In genomic region chr3:158035866-158036265, GRCm38 (mm10) we compare ENCODE assay signal across 8 mouse cellular contexts. TPM values are rescaled to one million over a fixed set of nuclear protein-coding genes. Genes with fewer than 3 reads are reported as not detected.
DNase-seq lines count a peak whose midpoint lies in the region; ATAC-seq and TF ChIP-seq lines count a peak whose summit lies in the region.

No protein-coding gene starts in this region.

- under 1% methylated on average over 11 of the region's 11 CpGs for WGBS in embryonic facial prominence, embryonic 14.5 days
- 2% methylated on average over 11 of the region's 11 CpGs for WGBS in limb, embryonic 11.5 days
- WGBS in olfactory bulb, adult 2 months: 2% methylated on average over 11 of the region's 11 CpGs

- peak overlapping the region; percentile 88 for H3ac ChIP-seq in C2C12 (ENCODE audit: control insufficient read depth, insufficient read length, low read depth)

- H3K27ac ChIP-seq in embryonic facial prominence, embryonic 14.5 days (replicated peaks; ENCODE audit: low read depth, low read length): peak overlapping the region; percentile 87
- peak overlapping the region; percentile 9; the same call in 1 of the 2 replicates for H3K27ac ChIP-seq in limb, embryonic 11.5 days (replicated peaks; ENCODE audit: low read depth, low read length)
- peak overlapping the region; percentile 81 for H3K27ac ChIP-seq in olfactory bulb, adult 2 months (ENCODE audit: insufficient read depth, low read depth, low read length)

- DNase-seq in gastrocnemius, adult 18-20 months (ENCODE audit: low spot score): peak; percentile 1
- no peak for DNase-seq in gastrocnemius, postnatal 25 days
- DNase-seq in embryonic facial prominence, embryonic 14.5 days (ENCODE audit: low spot score): no peak
- no peak for DNase-seq in limb, embryonic 11.5 days (ENCODE audit: low spot score)
- DNase-seq in left cerebral cortex, adult 11 months (ENCODE audit: low spot score): no peak
- no peak for DNase-seq in gastrocnemius, adult 8-10 months (ENCODE audit: low spot score in 2 of 2)

- peaks cover 20% of the 10 kb centered on the region for H3K4me1 ChIP-seq in embryonic facial prominence, embryonic 14.5 days (ENCODE audit: control insufficient read depth, insufficient read depth, low read length)
- peaks cover 15% of the 10 kb centered on the region; the same call in 1 of the 2 replicates for H3K4me1 ChIP-seq in limb, embryonic 11.5 days (ENCODE audit: control insufficient read depth, insufficient read depth, low read length)
- H3K4me1 ChIP-seq in olfactory bulb, adult 2 months (ENCODE audit: control insufficient read depth, insufficient read depth, low read length): no peaks in the 10 kb centered on the region

- H3K79me3 ChIP-seq in C2C12 (ENCODE audit: low read depth): peaks cover 92% of the 10 kb centered on the region

- H3K79me2 ChIP-seq in C2C12 (ENCODE audit: control insufficient read depth, insufficient read depth): peaks cover 100% of the 10 kb centered on the region

- peak overlapping the region; percentile 93 for H3K9ac ChIP-seq in embryonic facial prominence, embryonic 14.5 days (ENCODE audit: low read depth, low read length)
- peak overlapping the region; percentile 81 for H3K9ac ChIP-seq in limb, embryonic 11.5 days (ENCODE audit: low read length)

- peaks cover 10% of the 10 kb centered on the region for H3K36me3 ChIP-seq in C2C12 (ENCODE audit: control insufficient read depth, insufficient read depth)
- no peaks in the 10 kb centered on the region for H3K36me3 ChIP-seq in embryonic facial prominence, embryonic 14.5 days (ENCODE audit: control insufficient read depth, insufficient read depth, low read length)
- no peaks in the 10 kb centered on the region for H3K36me3 ChIP-seq in limb, embryonic 11.5 days (ENCODE audit: control insufficient read depth, insufficient read depth, low read length)

- no peak for TF ChIP-seq CTCF in C2C12 (IDR thresholded peaks at IDR 0.05; ENCODE audit: control insufficient read depth, insufficient read depth, insufficient read length)
- no peak for TF ChIP-seq CTCF in olfactory bulb, adult 2 months (IDR thresholded peaks at IDR 0.05; ENCODE audit: insufficient read depth, low read depth, low read length)

- no peak for TF ChIP-seq POLR2A in olfactory bulb, adult 2 months (IDR thresholded peaks at IDR 0.05; ENCODE audit: insufficient read depth, low read depth, low read length)

- H3K4me2 ChIP-seq in embryonic facial prominence, embryonic 14.5 days (ENCODE audit: low read depth, low read length): peak overlapping the region; percentile 77
- H3K4me2 ChIP-seq in limb, embryonic 11.5 days (ENCODE audit: low read depth, severe bottlenecking): peak overlapping the region; percentile 60

- no peaks in the 10 kb centered on the region for H3K9me3 ChIP-seq in embryonic facial prominence, embryonic 14.5 days (ENCODE audit: control insufficient read depth, low read length)
- no peaks in the 10 kb centered on the region for H3K9me3 ChIP-seq in limb, embryonic 11.5 days (ENCODE audit: control insufficient read depth, low read length)

- ATAC-seq in embryonic facial prominence, embryonic 14.5 days (ENCODE audit: low read depth): no peak; the same call in 1 of the 2 replicates
- ATAC-seq in limb, embryonic 11.5 days (ENCODE audit: insufficient number of reproducible peaks, low FRiP score, low TSS enrichment, low read depth): no peak

- peak overlapping the region; percentile 86 for H3K4me3 ChIP-seq in C2C12 (ENCODE audit: insufficient read depth, poor library complexity, severe bottlenecking)
- H3K4me3 ChIP-seq in embryonic facial prominence, embryonic 14.5 days (ENCODE audit: low read depth, low read length): peak overlapping the region; percentile 91
- H3K4me3 ChIP-seq in limb, embryonic 11.5 days (ENCODE audit: low read depth, low read length): peak overlapping the region; percentile 72
- H3K4me3 ChIP-seq in olfactory bulb, adult 2 months (ENCODE audit: insufficient read depth, low read depth, low read length): peak overlapping the region; percentile 95

- H3K27me3 ChIP-seq in C2C12 (ENCODE audit: control insufficient read depth, insufficient read depth, insufficient read length): no peaks in the 10 kb centered on the region
- no peaks in the 10 kb centered on the region for H3K27me3 ChIP-seq in embryonic facial prominence, embryonic 14.5 days (replicated peaks; ENCODE audit: control insufficient read depth, insufficient read depth, low read length)
- H3K27me3 ChIP-seq in limb, embryonic 11.5 days (ENCODE audit: control insufficient read depth, insufficient read depth, low read length): no peaks in the 10 kb centered on the region

TF ChIP-seq in C2C12, 6 proteins besides CTCF, POLR2A, EP300 and RAD21:
- TF ChIP-seq CEBPB (IDR thresholded peaks at IDR 0.05; ENCODE audit: low read depth) (no peak), USF1 (IDR thresholded peaks at IDR 0.05; ENCODE audit: low read depth) (no peak), MYOD1 (IDR thresholded peaks at IDR 0.05; ENCODE audit: control insufficient read depth, insufficient read length, low read depth) (no peak), FOSL1 (IDR thresholded peaks at IDR 0.05; ENCODE audit: insufficient read depth, low read length, poor library complexity, severe bottlenecking) (no peak), MYOG (IDR thresholded peaks at IDR 0.05; ENCODE audit: control insufficient read depth, extremely low read depth, insufficient read length) (no peak), MAX (IDR thresholded peaks at IDR 0.05) (no peak)

RNA-seq across cellular contexts. Expression of gene Srsf11, which starts 0.6 kb away (rescaled TPM):
- 10 to 100 TPM; 34.1 to 41.4 TPM for total RNA-seq in gastrocnemius, adult 18-20 months (2021)
- total RNA-seq in gastrocnemius, postnatal 25 days (2021): 10 to 100 TPM; 42.1 to 46.4 TPM
- polyA plus RNA-seq in C2C12 (2012; fragmentation: generic; extraction: Trizol): 50.8 TPM
- polyA plus RNA-seq in embryonic facial prominence, embryonic 14.5 days (2014; fragmentation: Nextera tagmentation; extraction: Ambion mirVana): 267 and 271 TPM in 2 replicates
- polyA plus RNA-seq in limb, embryonic 11.5 days (2014; fragmentation: Nextera tagmentation; extraction: Ambion mirVana): 361 and 379 TPM in 2 replicates
- polyA plus RNA-seq in olfactory bulb, adult 2 months (2012; ENCODE audit: insufficient read depth, insufficient read length, low replicate concordance, missing spikeins): 253 and 1,091 TPM in 2 replicates
- 10 to 100 TPM; 24.3 to 38.7 (median 31.8) TPM for total RNA-seq in gastrocnemius, adult 8-10 months (2022)

RNA-seq across cellular contexts. Expression of gene Lrrc40, which starts 0.6 kb away (rescaled TPM):
- 1 to 10 TPM; 7.9 to 9.0 TPM for total RNA-seq in gastrocnemius, adult 18-20 months (2021)
- total RNA-seq in gastrocnemius, postnatal 25 days (2021): 1 to 10 TPM; 6.4 to 7.0 TPM
- 13.8 TPM for polyA plus RNA-seq in C2C12 (2012; fragmentation: generic; extraction: Trizol)
- polyA plus RNA-seq in embryonic facial prominence, embryonic 14.5 days (2014; fragmentation: Nextera tagmentation; extraction: Ambion mirVana): 42.3 and 49.1 TPM in 2 replicates
- polyA plus RNA-seq in limb, embryonic 11.5 days (2014; fragmentation: Nextera tagmentation; extraction: Ambion mirVana): 85.8 and 88.0 TPM in 2 replicates
- polyA plus RNA-seq in olfactory bulb, adult 2 months (2012; ENCODE audit: insufficient read depth, insufficient read length, low replicate concordance, missing spikeins): not detected in 2 replicates
- total RNA-seq in gastrocnemius, adult 8-10 months (2022): 10 to 100 TPM in 1 of 4 experiments, 1 to 10 TPM in 3; 6.2 to 11.7 (median 7.5) TPM

Comparison
In these comparisons a context has a peak if more than half of its experiments do, and no peak if none do; other contexts are left out.
1. H3K27ac ChIP-seq: peak in every context shown above with its lines; median percentile 87 in embryonic facial prominence, embryonic 14.5 days; 81 in olfactory bulb, adult 2 months; 9 in limb, embryonic 11.5 days.